Mouse (Mus musculus) forelimb bud, embryonic 11.5 days (tissue): Measurements from ENCODE around the gene Macc1.

Source experiments
- DNase-seq: peaks from one replicate; pipeline ENCODE4 v3.0.0-alpha.2; 2012; ENCODE audit warnings: low read depth, low spot score

Gene Macc1

DNA sequence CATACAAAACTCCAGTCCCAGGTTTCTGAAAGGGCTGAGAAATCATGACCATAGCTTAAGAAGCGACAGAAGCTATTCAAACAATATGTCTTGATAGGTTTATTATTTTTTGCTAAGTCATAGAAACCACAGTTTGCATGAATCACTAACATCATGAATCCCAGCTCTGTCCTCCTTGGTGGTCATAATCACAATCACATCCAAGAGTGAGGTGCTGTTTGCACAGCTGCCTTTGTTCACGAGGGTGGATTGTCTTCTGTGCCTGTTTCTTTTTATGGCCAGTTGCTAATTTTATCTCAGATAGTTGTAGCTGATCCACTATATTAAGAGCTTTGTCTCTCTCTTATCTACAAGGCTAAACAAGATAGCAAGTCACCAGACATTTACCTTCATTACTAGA is 72.6 kb downstream of the Macc1 start:
- no peak for DNase-seq

DNA sequence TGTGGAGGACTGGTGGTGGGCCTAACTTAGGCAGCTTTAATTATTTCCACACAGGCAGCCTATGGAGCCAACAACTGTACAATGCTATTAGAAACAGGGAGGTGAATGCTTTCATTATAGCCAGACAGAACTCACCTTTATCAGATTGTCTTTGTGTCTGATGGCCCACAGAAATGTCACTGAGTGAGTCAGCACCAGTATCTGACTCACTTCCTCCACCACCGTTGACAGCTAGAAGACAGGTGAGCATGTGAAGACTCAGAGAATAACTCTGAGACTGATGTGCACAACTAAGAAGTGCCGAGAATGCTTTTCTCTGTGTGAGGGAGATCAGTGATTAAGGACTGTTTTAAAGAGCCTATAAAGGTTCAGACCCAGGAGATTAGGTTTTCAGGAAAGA is 73.9 kb downstream of the Macc1 start:
- no peak for DNase-seq

DNA sequence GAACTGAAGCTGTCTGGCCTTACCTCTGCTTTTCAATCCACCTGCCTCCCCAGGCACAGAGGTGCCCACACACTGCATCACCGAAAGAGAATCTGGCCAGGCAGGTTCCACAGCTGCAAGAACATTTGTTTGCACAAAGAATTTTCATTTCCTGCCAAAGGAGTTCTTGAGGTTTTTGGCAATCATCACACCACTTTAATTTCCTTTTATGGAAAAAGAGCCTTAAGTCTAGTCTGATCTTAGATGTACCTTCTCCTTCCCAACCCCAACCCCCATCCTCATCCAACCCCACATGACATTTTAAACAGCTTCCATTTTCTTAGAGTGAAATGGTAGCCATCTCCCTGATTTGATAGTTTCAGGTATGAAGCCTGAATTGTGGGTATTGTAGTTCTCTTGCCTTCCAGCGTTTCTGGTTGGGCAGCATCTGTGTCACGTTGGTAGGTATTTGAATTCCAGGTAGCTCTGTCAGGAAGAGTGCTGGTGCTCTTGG is 76.2 kb downstream of the Macc1 start:
- peak; percentile 13 for DNase-seq

- DNase-seq = no peak
Measured at GRCm38 (mm10) chr12:119398046-119398659, 84.1 kb downstream of the Macc1 start.

- no peak for DNase-seq
Measured at GRCm38 (mm10) chr12:119402273-119402672, 88.2 kb downstream of the Macc1 start.

- peak; percentile 8 for DNase-seq
Measured at GRCm38 (mm10) chr12:119402796-119403195, 88.7 kb downstream of the Macc1 start.

GRCm38 (mm10) chr12:119404810-119405209 is 90.7 kb downstream of the Macc1 start:
- no peak for DNase-seq

- no peak for DNase-seq
Measured at GRCm38 (mm10) chr12:119410522-119410921, 96.5 kb downstream of the Macc1 start.

DNA sequence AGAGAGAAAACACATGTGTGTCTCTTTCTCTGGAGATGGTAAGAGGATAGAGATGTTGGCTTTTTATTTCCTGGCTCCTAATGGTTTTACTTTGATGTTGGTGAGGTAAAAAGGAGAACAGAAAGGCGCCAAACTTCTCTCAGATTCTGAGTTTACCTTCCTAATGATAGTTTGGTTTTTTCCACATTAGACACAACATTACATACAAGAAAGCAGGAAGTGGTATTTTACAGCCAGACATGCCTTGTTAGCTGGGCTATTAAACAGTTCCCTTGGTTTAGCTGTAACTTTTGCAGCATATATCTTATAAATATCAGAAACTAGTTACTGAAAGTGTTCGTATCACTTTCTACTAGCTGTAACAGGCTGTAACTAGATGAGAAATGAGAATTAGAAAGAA is 96.9 kb downstream of the Macc1 start:
- DNase-seq = no peak

DNA sequence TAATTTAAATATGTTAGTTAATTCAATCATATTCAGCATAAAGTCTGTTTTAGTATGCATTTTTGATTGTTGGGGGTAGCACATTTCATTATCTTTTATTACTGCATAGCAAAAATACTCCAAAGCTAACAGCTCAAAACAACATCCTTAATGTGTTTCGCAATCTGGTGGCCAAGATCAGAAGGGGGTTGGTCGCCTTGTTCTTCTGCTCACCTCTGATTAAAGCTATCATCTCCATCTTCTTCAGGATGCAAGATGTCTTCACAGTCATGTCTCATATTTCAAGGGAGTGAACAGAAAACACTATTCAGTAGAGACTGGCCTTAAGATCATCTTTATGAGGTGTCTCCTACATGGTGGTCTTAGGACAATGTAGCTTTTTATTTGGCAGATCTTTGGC is 97.9 kb downstream of the Macc1 start:
- DNase-seq = no peak

- DNase-seq = no peak
Measured at GRCm38 (mm10) chr12:119415900-119416299, 101.8 kb downstream of the Macc1 start.

- no peak for DNase-seq
Measured at GRCm38 (mm10) chr12:119425749-119426148, 111.7 kb downstream of the Macc1 start.

DNA sequence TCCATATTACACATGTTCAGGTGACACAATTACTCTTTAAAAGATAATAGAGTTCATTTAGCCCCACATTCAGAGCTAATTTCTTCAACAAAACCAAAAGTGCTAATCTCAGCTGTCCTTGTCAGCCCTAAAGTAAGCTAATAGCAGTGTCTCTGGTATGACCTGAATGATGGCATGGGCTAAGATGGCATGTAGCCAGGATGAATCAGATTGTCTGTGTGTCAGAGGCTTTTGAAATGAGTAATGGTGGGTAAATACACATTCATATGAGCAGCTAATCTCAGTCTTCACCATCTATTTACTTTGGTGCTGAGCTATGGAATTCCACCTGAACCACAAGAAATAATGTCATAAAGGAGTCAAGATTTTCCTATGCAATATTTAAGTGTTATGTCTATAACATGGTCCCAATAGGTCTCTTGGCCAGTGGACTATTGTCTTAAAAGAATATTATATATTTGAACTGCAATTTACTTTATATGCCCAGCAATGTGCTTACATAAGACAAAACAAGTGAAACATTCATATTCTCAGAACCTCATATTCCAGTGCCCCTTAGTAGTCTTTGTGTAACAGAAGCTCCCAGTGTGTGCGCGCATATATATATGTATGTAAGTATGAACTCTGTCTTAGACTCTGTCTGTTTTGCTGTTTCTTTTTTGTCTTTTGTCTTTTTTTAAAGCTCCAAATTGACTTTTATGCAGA is 112.3 kb downstream of the Macc1 start:
- DNase-seq = no peak

GRCm38 (mm10) chr12:119426887-119427204 is 112.8 kb downstream of the Macc1 start:
- peak; percentile 60 for DNase-seq

DNA sequence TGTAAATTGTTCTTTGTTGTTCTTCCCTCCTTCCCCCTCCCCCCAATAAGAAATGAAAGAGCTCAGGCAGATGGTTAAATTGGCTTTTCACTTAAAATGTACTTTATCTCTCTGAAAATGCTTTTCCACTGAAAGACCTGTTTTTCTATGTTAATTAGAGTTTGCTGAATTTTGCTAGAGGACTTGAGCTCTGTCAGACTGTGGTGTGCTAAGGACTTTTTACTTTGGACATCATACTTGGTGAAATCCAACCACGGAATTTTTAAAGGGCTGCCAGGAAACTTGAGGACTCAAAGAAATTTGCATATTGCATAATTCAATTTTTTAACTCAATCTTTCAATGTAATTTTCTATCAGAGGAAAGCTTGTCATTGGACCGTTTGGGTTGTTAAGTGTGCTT is 126.7 kb downstream of the Macc1 start:
- DNase-seq = no peak

- DNase-seq = no peak
Measured at GRCm38 (mm10) chr12:119450116-119450515, 136.0 kb downstream of the Macc1 start.

DNA sequence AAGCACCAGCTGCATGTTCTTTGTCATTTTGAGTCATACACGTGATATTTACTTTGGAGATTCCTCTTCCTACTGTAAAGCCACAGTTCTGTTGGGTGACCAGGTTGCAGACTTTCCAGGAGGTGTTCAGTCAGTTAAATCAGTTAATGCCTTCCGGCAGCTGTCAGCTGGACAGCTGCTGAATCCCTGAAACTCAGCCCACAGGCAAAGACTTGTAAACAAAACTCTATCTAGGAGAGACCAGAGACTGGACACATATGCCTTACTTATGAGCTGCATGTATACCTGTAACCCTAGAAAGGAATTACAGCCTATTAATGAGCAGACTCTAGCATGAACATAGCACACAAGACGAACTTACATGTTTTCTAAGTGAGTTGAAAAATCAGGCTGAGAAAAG is 137.2 kb downstream of the Macc1 start:
- peak; percentile 8 for DNase-seq

- peak; percentile 50 for DNase-seq
Measured at GRCm38 (mm10) chr12:119454076-119454475, 140.0 kb downstream of the Macc1 start.

- peak; percentile 2 for DNase-seq
Measured at GRCm38 (mm10) chr12:119464040-119464939, 150.2 kb downstream of the Macc1 start.

- no peak for DNase-seq
Measured at GRCm38 (mm10) chr12:119464940-119465245, 150.8 kb downstream of the Macc1 start.

DNA sequence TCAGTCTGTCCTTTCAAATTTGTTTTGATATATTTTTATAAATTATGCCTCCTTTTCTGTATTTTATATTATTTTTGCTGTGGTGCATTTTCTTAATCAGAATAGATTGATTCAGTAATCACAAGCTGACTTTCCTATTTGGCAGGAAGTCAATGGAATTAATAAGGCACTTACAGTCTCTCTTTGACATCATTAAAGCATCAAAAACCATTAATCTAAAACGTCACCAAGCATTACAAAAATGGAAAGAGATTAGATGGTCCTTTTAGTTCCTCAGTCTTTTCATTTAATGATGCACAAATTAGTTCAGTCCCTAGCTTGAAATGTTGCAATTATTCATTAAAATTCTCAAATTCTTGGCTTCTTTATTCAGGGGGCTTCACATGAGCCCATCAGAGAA is 153.6 kb downstream of the Macc1 start:
- no peak for DNase-seq

- peak; percentile 26 for DNase-seq
Measured at GRCm38 (mm10) chr12:119470260-119470659, 156.2 kb downstream of the Macc1 start.

- DNase-seq = no peak
Measured at GRCm38 (mm10) chr12:119483296-119483695, 169.2 kb downstream of the Macc1 start.
